Mouse (Mus musculus) lung, embryonic 14.5 days (tissue): ENCODE results near the gene Eef2. TPM values are rescaled to one million over a fixed set of nuclear protein-coding genes. Genes with fewer than 3 reads are reported as not detected.

Source experiments
- ATAC-seq: fragments of 200-750 bp; cut with Nextera tagmentation; 2 replicates; pipeline ENCODE4 v1.8.0; 2017; ENCODE audit warnings: mild to moderate bottlenecking, moderate TSS enrichment, moderate library complexity; ENCODE audit not compliant: insufficient read depth
- DNase-seq: peaks from one replicate; pipeline ENCODE4 v3.0.0-alpha.2; 2015
- H3K27ac ChIP-seq: fragments of 300-500 bp; sonication (generic); 2 replicates; pipeline ENCODE4 v1.5.1; 2014; ENCODE audit warnings: low read depth, mild to moderate bottlenecking, moderate library complexity
- H3K27me3 ChIP-seq: fragments of 300-500 bp; sonication (generic); 2 replicates; pipeline ENCODE4 v1.6.1; 2014; ENCODE audit warnings: low read length, control low read depth; ENCODE audit not compliant: insufficient read depth
- H3K36me3 ChIP-seq: fragments of 300-500 bp; sonication (generic); 2 replicates; pipeline ENCODE4 v1.6.1; 2014; ENCODE audit warnings: control low read depth; ENCODE audit not compliant: insufficient read depth
- H3K4me1 ChIP-seq: fragments of 300-500 bp; sonication (generic); 2 replicates; pipeline ENCODE4 v1.6.1; 2014; ENCODE audit warnings: antibody characterized with exemption, control low read depth; ENCODE audit not compliant: insufficient read depth
- H3K4me2 ChIP-seq: fragments of 300-500 bp; sonication (generic); 2 replicates; pipeline ENCODE4 v1.6.1; 2014; ENCODE audit warnings: mild to moderate bottlenecking
- H3K4me3 ChIP-seq: fragments of 300-500 bp; sonication (generic); 2 replicates; pipeline ENCODE4 v1.5.1; 2014; ENCODE audit warnings: low read depth, low read length
- H3K9ac ChIP-seq: fragments of 300-500 bp; sonication (generic); 2 replicates; pipeline ENCODE4 v1.6.1; 2014
- H3K9me3 ChIP-seq: fragments of 300-500 bp; sonication (generic); 2 replicates; pipeline ENCODE4 v1.6.1; 2016; ENCODE audit warnings: low read depth, low read length, control low read depth
- CTCF ChIP-seq: IDR thresholded peaks from 2 replicates; pipeline ENCODE4 v1.5.1; 2016; ENCODE audit warnings: antibody characterized with exemption, low read depth
- WGBS: fragments of 180-500 bp; shearing (Covaris S2); extraction: QIAGEN DNeasy Blood & Tissue Kit; methylation state at CpG from one replicate; pipeline ENCODE4 v1.1.7; 2014; 5-methylcytosine and 5-hydroxymethylcytosine counted together
- polyA plus RNA-seq: library from polyadenylated mRNA; unstranded; fragments of >200 nt; fragmentation: Nextera tagmentation; extraction: Ambion mirVana; gene quantifications from 2 replicates; pipeline ENCODE4 v1.2.1, GENCODE M21; 2014

The Eef2 gene
- polyA plus RNA-seq, 1 experiment from 2014 or later: 493 TPM

DNA sequence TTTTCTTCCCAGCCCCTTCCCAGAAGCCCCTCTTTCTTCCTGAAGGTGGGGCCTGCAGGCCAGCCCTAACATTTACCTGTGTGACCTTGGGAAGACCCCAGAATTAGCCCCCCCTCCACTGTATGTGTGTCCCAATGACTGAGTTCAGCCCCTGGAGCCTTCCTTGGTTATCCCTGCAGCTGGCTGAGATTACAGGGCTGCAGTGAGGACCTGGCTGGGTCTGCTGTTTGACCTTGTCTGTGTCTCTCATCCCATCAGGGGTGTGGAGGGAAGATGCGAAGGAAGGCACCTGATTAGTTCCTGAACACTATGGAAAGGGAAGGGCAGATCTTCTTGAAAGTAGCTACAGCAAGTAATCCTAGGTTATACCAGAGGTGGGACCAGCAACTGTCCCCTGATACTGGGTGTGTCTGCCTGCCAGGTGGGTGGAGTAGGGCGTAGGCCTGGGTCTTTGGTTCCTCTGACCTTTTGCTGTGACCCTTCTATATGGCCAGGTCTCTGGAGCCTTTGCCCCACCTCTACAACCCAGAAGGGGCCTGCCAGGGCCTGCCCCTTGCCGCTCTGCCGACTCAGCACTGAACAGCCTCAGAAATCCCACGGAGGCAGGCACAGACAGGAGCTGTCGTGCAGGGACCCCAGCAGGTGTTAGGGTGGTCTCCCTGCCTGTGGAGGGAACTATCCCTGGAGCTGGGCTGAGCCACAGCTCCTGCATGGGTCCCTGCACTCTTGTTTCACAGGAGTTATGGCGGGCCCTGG lies 34.8 kb upstream of the Eef2 start:
- 79% methylated on average over 7 of the region's 7 CpGs for WGBS
- H3K4me1 ChIP-seq: peaks cover 26% of the 10 kb centered on the region
- no peak overlapping the region for H3K4me3 ChIP-seq
- 0 out of 2 replicates have a peak overlapping the region, but pooled peaks have one; percentile 94 for H3K4me2 ChIP-seq
- no peaks in the 10 kb centered on the region for H3K27me3 ChIP-seq
- no peak overlapping the region; the same call in 1 of the 2 replicates for H3K27ac ChIP-seq
- H3K9me3 ChIP-seq: no peaks in the 10 kb centered on the region
- TF ChIP-seq CTCF: no peak
- H3K9ac ChIP-seq: peak overlapping the region; percentile 27; the same call in 1 of the 2 replicates
- ATAC-seq: no peak
- peaks cover 42% of the 10 kb centered on the region for H3K36me3 ChIP-seq
- no peak for DNase-seq

DNA sequence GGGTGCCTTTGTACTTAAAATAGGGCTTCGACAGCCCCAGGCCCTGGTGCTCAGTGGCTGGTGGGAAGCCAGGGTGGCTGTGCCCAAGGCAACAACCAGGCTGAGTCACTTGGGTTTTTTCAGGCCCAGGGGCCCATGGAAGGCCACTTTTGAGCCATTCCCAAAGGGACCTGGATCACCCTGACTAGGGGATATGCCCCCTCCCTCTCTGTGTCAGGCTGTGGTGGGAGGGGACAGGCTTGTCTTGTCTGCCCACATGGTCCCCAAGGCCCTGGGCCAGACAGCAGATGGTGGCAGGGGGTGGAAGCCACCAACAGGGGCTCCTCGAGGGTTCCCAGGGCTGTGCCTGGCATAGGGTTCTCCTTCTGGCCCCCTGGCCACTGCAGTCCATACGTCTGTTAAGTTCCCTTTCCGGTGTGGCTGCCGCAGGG lies 33.9 kb upstream of the Eef2 start:
- no peak for TF ChIP-seq CTCF
- Histone ChIP-seq H3K4me1 (peaks cover 26% of the 10 kb centered on the region), H3K4me3 (no peak overlapping the region), H3K27me3 (no peaks in the 10 kb centered on the region), H3K4me2 (no peak overlapping the region), H3K27ac (no peak overlapping the region), H3K9me3 (no peaks in the 10 kb centered on the region), H3K36me3 (peaks cover 52% of the 10 kb centered on the region), H3K9ac (no peak overlapping the region)
- 76% methylated on average over 5 of the region's 5 CpGs for WGBS
- no peak for DNase-seq
- no peak for ATAC-seq

DNA sequence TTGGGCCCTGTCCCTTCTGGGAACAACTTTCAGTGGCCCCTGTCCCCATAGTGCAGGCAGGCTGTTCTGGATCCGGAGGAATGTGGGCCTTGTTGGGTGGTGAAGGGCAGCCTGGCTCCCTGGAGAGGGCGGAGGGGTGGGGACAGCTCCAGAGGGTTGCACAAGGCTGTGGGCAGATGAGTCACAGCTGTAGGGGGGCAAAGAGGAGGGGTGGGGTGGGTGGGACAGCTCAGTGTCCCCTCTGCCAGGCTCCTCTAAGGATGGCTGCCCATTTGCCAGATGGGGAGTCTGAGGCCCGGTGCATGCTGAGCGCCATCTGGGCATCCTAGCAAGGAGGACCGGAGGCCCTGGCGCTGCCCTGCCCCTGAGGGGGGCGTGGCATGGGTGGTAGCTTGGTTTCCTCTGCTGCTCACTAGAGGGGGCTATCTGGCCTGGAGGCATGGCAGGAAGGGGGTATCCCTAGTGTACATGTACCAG lies 33.2 kb upstream of the Eef2 start:
- no peak for DNase-seq
- Histone ChIP-seq H3K9ac (no peak overlapping the region), H3K27me3 (no peaks in the 10 kb centered on the region), H3K36me3 (peaks cover 58% of the 10 kb centered on the region), H3K27ac (no peak overlapping the region), H3K4me1 (peaks cover 26% of the 10 kb centered on the region), H3K4me2 (no peak overlapping the region), H3K4me3 (no peak overlapping the region), H3K9me3 (no peaks in the 10 kb centered on the region)
- 91% methylated on average over 7 of the region's 7 CpGs for WGBS
- no peak for ATAC-seq
- TF ChIP-seq CTCF: no peak

DNA sequence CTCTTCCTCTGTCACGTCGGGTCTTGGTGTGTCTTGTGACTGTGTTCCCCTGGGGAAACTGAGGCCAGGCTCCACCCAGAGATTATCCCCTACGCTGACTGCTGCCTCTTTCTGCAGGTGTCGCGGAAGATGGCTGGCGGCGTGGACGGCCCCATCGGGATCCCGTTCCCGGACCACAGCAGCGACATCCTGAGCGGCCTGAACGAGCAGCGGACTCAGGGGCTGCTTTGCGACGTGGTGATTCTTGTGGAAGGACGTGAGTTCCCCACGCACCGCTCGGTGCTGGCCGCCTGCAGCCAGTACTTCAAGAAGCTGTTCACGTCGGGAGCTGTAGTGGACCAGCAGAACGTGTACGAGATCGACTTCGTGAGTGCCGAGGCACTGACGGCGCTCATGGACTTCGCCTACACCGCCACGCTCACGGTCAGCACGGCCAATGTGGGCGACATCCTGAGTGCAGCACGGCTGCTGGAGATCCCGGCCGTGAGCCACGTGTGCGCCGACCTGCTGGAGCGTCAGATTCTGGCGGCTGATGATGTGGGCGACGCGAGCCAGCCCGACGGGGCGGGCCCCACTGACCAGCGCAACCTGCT lies 32.5 kb upstream of the Eef2 start:
- Histone ChIP-seq H3K27me3 (no peaks in the 10 kb centered on the region), H3K4me3 (no peak overlapping the region), H3K27ac (no peak overlapping the region), H3K4me1 (peaks cover 21% of the 10 kb centered on the region), H3K9me3 (no peaks in the 10 kb centered on the region), H3K36me3 (peaks cover 65% of the 10 kb centered on the region), H3K9ac (no peak overlapping the region), H3K4me2 (no peak overlapping the region)
- no peak for ATAC-seq
- no peak for TF ChIP-seq CTCF
- 92% methylated on average over 52 of the region's 52 CpGs for whole genome bisulfite sequencing
- no peak for DNase-seq

DNA sequence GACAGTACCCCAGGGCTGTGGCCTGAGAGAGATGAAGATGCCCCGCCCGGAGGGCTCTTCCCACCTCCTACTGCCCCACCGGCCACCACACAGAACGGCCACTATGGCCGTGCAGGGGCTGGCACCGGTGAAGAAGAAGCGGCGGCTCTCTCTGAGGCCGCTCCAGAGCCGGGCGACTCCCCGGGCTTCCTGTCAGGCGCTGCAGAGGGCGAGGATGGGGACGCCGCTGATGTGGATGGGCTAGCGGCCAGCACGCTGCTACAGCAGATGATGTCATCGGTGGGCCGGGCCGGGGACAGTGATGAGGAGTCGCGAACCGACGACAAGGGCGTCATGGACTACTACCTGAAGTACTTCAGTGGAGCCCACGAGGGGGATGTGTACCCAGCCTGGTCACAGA lies 31.8 kb upstream of the Eef2 start:
- Histone ChIP-seq H3K9me3 (no peaks in the 10 kb centered on the region), H3K9ac (no peak overlapping the region), H3K4me2 (no peak overlapping the region), H3K27me3 (no peaks in the 10 kb centered on the region), H3K36me3 (peaks cover 73% of the 10 kb centered on the region), H3K4me1 (peaks cover 14% of the 10 kb centered on the region), H3K27ac (no peak overlapping the region), H3K4me3 (no peak overlapping the region)
- 92% methylated on average over 27 of the region's 27 CpGs for WGBS
- no peak for TF ChIP-seq CTCF
- DNase-seq (no peak), ATAC-seq (no peak)

DNA sequence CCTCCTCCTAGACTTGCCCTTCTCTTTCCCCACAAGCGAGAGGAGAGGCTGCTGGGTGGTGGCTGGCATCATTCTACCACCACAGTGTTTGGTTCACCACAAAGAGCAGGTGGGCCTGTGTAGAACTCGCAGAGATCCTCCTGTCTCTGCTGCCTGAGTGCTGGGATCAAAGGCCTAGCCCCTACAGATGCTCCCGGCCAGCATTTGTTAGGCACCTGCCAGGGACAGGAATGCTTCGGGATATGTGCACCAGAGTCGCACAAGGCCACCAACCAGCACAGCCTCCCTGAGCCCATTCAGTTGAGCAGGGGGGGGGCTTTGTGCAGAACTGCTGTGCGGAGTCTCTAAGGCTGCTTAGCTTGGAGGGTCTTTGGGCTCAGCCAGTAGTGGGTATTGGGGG lies 31.1 kb upstream of the Eef2 start:
- WGBS: 89% methylated on average over 6 of the region's 6 CpGs
- TF ChIP-seq CTCF: no peak
- peaks cover 79% of the 10 kb centered on the region for H3K36me3 ChIP-seq
- peaks cover 8% of the 10 kb centered on the region for H3K4me1 ChIP-seq
- no peak overlapping the region for H3K4me2 ChIP-seq
- DNase-seq: no peak
- no peaks in the 10 kb centered on the region for H3K27me3 ChIP-seq
- no peak for ATAC-seq
- no peaks in the 10 kb centered on the region for H3K9me3 ChIP-seq
- no peak overlapping the region for H3K9ac ChIP-seq
- H3K27ac ChIP-seq: no peak overlapping the region
- H3K4me3 ChIP-seq: no peak overlapping the region

DNA sequence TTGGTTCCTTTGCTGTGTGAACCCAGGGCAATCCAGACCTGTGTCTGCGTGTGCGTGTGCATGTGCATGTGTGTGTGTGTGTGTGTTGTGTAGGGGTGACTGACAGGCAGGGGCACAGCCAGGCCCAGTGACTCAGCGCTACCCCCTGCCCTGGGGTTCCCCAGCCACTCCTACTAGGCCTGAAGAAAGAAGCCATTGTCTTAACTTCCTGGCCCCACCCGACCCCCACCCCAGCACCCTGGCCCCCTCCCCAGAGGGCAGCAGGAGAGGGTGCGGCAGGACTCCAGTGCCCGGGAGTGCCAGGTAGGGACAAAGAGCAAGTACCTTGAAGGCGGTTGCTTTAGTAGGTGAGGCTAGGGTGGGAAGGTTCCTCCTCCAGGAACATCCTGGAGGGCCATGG lies 30.7 kb upstream of the Eef2 start:
- TF ChIP-seq CTCF: no peak
- Histone ChIP-seq H3K27ac (no peak overlapping the region), H3K27me3 (no peaks in the 10 kb centered on the region), H3K4me1 (peaks cover 3% of the 10 kb centered on the region), H3K4me3 (no peak overlapping the region), H3K4me2 (no peak overlapping the region), H3K9ac (no peak overlapping the region), H3K9me3 (no peaks in the 10 kb centered on the region), H3K36me3 (peaks cover 80% of the 10 kb centered on the region)
- no peak for ATAC-seq
- DNase-seq: no peak
- 86% methylated on average over 7 of the region's 7 CpGs for WGBS
